Mouse (Mus musculus): ENCODE measurements around the gene Tenm4. TPM values are rescaled to one million over a fixed set of nuclear protein-coding genes. Genes with fewer than 3 reads are reported as not detected.

Tenm4 gene
- polyA plus RNA-seq, 1 experiment from 2014 or later = 5.0 TPM

DNA sequence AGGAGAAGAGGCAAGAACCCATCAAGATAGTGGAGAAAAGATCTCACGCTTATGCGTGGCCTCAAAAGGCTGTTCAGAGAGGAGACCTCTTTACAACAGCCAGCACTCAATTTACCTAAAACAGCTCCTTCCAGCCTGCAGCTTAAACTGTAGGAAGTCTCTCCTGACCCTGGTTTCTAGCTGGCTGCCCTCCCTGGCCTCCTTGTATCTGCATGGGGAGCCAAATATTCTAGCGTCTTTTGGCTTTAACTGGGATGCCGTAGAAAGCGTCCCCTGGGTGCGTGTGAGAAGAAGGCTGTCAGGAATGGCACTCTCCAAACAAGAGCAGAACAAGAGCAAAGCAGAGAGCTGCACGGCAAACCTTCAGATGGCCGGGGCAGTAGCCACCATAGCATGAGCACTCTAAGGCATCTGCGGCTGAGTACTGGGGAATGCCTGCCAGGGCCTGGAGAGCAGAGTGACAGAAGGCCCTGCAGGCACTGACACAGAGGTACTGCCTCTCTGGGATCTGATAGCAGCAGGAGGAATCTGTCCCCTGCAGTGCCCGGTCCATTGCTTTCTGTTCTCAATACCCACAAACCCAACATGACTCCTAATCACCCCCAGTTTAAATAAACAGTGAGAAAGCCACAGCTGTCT is 585.2 kb downstream of the Tenm4 start:
- Histone ChIP-seq H3K9me3 (ENCODE audit: low read length) (no peaks in the 10 kb centered on the region), H3K27ac (ENCODE audit: low read length) (no peak overlapping the region; the same call in 1 of the 2 replicates), H3K36me3 (ENCODE audit: insufficient read depth, low read length) (no peaks in the 10 kb centered on the region), H3K4me3 (ENCODE audit: low read depth, low read length) (no peak overlapping the region), H3K4me2 (replicated peaks; ENCODE audit: low read depth, low read length) (no peak overlapping the region), H3K4me1 (ENCODE audit: insufficient read depth, low read depth, low read length) (no peaks in the 10 kb centered on the region), H3K9ac (replicated peaks; ENCODE audit: low read depth) (no peak overlapping the region), H3K27me3 (replicated peaks; ENCODE audit: insufficient read depth, low read length) (no peaks in the 10 kb centered on the region)
- ATAC-seq (no peak), DNase-seq (ENCODE audit: low spot score) (no peak)
- 28% methylated on average over 10 of the region's 10 CpGs for WGBS
- TF ChIP-seq EP300 (IDR thresholded peaks at IDR 0.05) (no peak), CTCF (IDR thresholded peaks at IDR 0.05) (no peak)

DNA sequence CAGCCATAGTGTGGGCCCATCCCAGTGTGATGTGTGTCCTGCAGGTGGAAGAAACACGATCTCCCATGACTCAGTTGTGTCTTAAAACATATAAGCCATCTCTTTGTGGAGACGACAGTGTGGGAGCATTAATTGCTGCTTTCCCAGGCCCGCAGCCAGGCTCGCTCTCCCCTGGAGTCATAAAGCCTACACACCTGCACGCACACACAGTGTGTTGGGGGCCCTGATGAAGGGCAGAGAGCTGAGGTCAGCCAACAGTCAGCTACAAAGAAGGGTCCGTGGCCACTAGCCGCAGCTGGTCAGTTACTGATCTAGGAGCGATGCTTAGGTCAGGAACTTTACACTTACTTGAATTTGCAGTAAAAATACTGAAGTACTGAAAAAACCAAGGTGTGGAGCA is 586.0 kb downstream of the Tenm4 start:
- Histone ChIP-seq H3K27me3 (replicated peaks; ENCODE audit: insufficient read depth, low read length) (no peaks in the 10 kb centered on the region), H3K36me3 (ENCODE audit: insufficient read depth, low read length) (no peaks in the 10 kb centered on the region), H3K9me3 (ENCODE audit: low read length) (no peaks in the 10 kb centered on the region), H3K4me1 (ENCODE audit: insufficient read depth, low read depth, low read length) (no peaks in the 10 kb centered on the region), H3K4me3 (ENCODE audit: low read depth, low read length) (no peak overlapping the region), H3K9ac (replicated peaks; ENCODE audit: low read depth) (no peak overlapping the region), H3K27ac (ENCODE audit: low read length) (no peak overlapping the region), H3K4me2 (replicated peaks; ENCODE audit: low read depth, low read length) (no peak overlapping the region)
- 84% methylated on average over 8 of the region's 8 CpGs for WGBS
- no peak for DNase-seq (ENCODE audit: low spot score)
- TF ChIP-seq CTCF (IDR thresholded peaks at IDR 0.05) (no peak), EP300 (IDR thresholded peaks at IDR 0.05) (no peak)
- no peak for ATAC-seq

DNA sequence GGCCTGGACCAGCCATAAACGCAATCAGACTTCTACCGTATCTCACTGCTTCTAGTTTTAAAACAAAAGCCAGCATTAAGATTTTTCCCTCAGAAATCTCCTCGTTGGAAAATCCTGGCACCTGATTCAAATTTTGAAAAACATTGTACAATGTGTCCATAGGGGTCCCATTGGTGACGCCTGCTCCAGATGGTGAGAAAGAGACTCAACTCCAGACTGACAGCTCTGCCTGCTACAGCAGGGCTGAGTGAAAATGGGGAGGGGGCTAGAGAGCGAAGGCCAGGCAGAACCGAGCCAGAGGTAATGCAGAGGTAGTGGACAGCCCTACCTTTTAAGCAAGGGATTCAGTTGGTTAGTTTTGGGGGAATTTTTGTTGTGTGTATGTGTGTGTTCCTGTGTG is 589.2 kb downstream of the Tenm4 start:
- 78% methylated on average over 6 of the region's 6 CpGs for WGBS
- Histone ChIP-seq H3K4me2 (replicated peaks; ENCODE audit: low read depth, low read length) (no peak overlapping the region), H3K4me1 (ENCODE audit: insufficient read depth, low read depth, low read length) (no peaks in the 10 kb centered on the region), H3K9ac (replicated peaks; ENCODE audit: low read depth) (no peak overlapping the region), H3K4me3 (ENCODE audit: low read depth, low read length) (no peak overlapping the region), H3K36me3 (ENCODE audit: insufficient read depth, low read length) (no peaks in the 10 kb centered on the region), H3K27me3 (replicated peaks; ENCODE audit: insufficient read depth, low read length) (no peaks in the 10 kb centered on the region), H3K27ac (ENCODE audit: low read length) (no peak overlapping the region), H3K9me3 (ENCODE audit: low read length) (no peaks in the 10 kb centered on the region)
- ATAC-seq = no peak
- TF ChIP-seq CTCF (IDR thresholded peaks at IDR 0.05) (no peak), EP300 (IDR thresholded peaks at IDR 0.05) (no peak)
- no peak for DNase-seq (ENCODE audit: low spot score)

DNA sequence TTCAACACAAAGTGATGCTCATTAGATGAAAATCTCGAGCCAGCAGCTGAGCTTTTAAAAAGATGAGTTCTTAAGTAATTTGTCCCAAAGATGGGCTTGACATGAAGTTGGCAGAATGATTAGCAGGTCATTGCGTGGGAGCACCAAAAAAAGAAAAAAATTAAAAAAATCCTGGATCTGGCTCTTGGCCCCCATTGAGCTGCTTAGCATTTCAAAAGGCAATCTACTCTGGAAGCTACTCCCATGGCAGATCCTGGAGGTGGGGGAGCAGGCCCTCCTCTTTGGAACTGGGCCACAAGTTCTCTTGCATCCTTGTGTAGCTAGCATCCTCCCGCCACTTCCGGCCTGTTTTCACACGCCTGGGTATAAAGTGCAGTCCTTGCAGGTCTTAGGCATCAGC is 590.1 kb downstream of the Tenm4 start:
- Histone ChIP-seq H3K27ac (ENCODE audit: low read length) (no peak overlapping the region), H3K4me3 (ENCODE audit: low read depth, low read length) (no peak overlapping the region), H3K9me3 (ENCODE audit: low read length) (no peaks in the 10 kb centered on the region), H3K9ac (replicated peaks; ENCODE audit: low read depth) (no peak overlapping the region), H3K4me2 (replicated peaks; ENCODE audit: low read depth, low read length) (no peak overlapping the region), H3K4me1 (ENCODE audit: insufficient read depth, low read depth, low read length) (no peaks in the 10 kb centered on the region), H3K36me3 (ENCODE audit: insufficient read depth, low read length) (no peaks in the 10 kb centered on the region), H3K27me3 (replicated peaks; ENCODE audit: insufficient read depth, low read length) (no peaks in the 10 kb centered on the region)
- TF ChIP-seq CTCF (IDR thresholded peaks at IDR 0.05) = no peak
- TF ChIP-seq EP300 (IDR thresholded peaks at IDR 0.05) = no peak
- DNase-seq (ENCODE audit: low spot score) (peak; percentile 11), ATAC-seq (no peak; the same call in 1 of the 2 replicates)
- WGBS = 59% methylated on average over 5 of the region's 5 CpGs

DNA sequence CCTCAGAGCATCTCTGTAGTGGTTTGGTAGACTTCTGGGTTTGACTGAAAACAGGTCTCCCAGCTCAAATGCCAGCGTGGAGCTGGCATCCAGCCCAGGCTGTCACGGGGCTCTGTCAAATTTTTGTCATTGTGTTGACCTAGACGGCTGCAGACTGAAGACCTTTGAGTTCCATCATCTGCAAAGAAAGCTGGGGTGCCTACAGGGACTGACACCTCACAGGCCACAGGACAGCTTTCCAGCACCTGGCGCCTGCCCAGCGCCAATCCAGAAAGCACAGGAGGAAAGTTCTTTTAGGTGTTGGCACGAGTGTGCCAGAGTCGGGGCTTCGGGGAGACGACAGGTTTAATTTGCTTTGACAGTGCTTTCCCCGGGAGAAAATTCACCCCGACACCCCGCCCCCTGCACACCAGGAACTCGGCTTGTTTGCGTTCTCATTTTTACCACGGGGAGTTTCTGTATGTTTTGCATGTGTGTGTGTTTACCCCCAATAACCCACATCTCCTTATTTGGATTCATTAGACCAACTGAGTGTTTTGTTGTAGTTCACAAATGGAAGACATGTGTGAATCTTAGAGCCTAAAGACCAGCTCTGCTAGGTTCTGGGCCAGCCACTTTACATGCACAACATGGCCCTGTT is 594.4 kb downstream of the Tenm4 start:
- Histone ChIP-seq H3K36me3 (ENCODE audit: insufficient read depth, low read length) (no peaks in the 10 kb centered on the region), H3K27me3 (replicated peaks; ENCODE audit: insufficient read depth, low read length) (no peaks in the 10 kb centered on the region), H3K27ac (ENCODE audit: low read length) (no peak overlapping the region), H3K9ac (replicated peaks; ENCODE audit: low read depth) (no peak overlapping the region), H3K4me3 (ENCODE audit: low read depth, low read length) (no peak overlapping the region), H3K4me1 (ENCODE audit: insufficient read depth, low read depth, low read length) (no peaks in the 10 kb centered on the region), H3K9me3 (ENCODE audit: low read length) (no peaks in the 10 kb centered on the region), H3K4me2 (replicated peaks; ENCODE audit: low read depth, low read length) (no peak overlapping the region)
- ATAC-seq (no peak), DNase-seq (ENCODE audit: low spot score) (no peak)
- TF ChIP-seq CTCF (IDR thresholded peaks at IDR 0.05) (no peak), EP300 (IDR thresholded peaks at IDR 0.05) (no peak)
- WGBS = 53% methylated on average over 15 of the region's 15 CpGs

DNA sequence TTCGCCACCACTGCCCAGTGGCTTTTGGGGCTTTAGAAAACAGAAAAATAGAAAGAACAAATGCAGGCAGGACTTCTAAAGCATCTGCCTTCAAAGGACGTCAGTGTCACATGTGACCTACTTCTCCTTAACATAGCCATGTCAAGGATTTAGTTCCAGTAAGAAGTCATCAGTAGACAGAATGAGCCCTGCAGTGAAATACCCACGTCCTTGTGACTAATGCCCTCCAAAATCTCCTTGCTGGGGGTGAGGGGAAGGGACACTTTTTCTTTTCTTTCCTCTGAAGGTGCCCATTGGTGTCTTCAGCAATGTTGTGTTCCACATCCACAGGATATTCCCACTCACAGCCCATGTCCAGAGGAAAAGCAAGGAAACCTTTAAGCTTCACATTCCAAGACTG is 596.0 kb downstream of the Tenm4 start:
- Histone ChIP-seq H3K27ac (ENCODE audit: low read length) (no peak overlapping the region), H3K4me1 (ENCODE audit: insufficient read depth, low read depth, low read length) (no peaks in the 10 kb centered on the region), H3K4me3 (ENCODE audit: low read depth, low read length) (no peak overlapping the region), H3K27me3 (replicated peaks; ENCODE audit: insufficient read depth, low read length) (no peaks in the 10 kb centered on the region), H3K4me2 (replicated peaks; ENCODE audit: low read depth, low read length) (no peak overlapping the region), H3K9ac (replicated peaks; ENCODE audit: low read depth) (no peak overlapping the region), H3K9me3 (ENCODE audit: low read length) (no peaks in the 10 kb centered on the region), H3K36me3 (ENCODE audit: insufficient read depth, low read length) (no peaks in the 10 kb centered on the region)
- 68% methylated on average over 3 of the region's 3 CpGs for WGBS
- DNase-seq (ENCODE audit: low spot score) (no peak), ATAC-seq (no peak)
- TF ChIP-seq EP300 (IDR thresholded peaks at IDR 0.05) (no peak), CTCF (IDR thresholded peaks at IDR 0.05) (no peak)

Measured in lung, postnatal 0 days (tissue).